Mouse (Mus musculus) midbrain, embryonic 10.5 days (tissue): ENCODE results near the gene Dgcr2. TPM values are rescaled to one million over a fixed set of nuclear protein-coding genes. Genes with fewer than 3 reads are reported as not detected.

Experiments used
- DNase-seq: peaks from one replicate; pipeline ENCODE4 v3.0.0-alpha.2; 2017; ENCODE audit warnings: low spot score
- H3K27ac ChIP-seq: fragments of 300-500 bp; sonication (generic); replicated peaks from 2 replicates; pipeline ENCODE4 v1.5.1; 2016; ENCODE audit warnings: mild to moderate bottlenecking
- H3K27me3 ChIP-seq: fragments of 300-500 bp; sonication (generic); 2 replicates; pipeline ENCODE4 v1.6.1; 2016; ENCODE audit warnings: low read depth, mild to moderate bottlenecking; ENCODE audit not compliant: poor library complexity, severe bottlenecking
- H3K36me3 ChIP-seq: fragments of 300-500 bp; sonication (generic); 2 replicates; pipeline ENCODE4 v1.6.1; 2016; ENCODE audit warnings: mild to moderate bottlenecking, moderate library complexity
- H3K4me1 ChIP-seq: fragments of 300-500 bp; sonication (generic); 2 replicates; pipeline ENCODE4 v1.6.1; 2016
- H3K4me3 ChIP-seq: fragments of 300-500 bp; sonication (generic); 2 replicates; pipeline ENCODE4 v1.5.1; 2016; ENCODE audit warnings: mild to moderate bottlenecking, moderate library complexity
- H3K9me3 ChIP-seq: fragments of 300-500 bp; sonication (generic); replicated peaks from 2 replicates; pipeline ENCODE4 v1.6.1; 2016; ENCODE audit warnings: mild to moderate bottlenecking
- WGBS: fragments of 180-500 bp; shearing (Covaris S2); methylation state at CpG from one replicate; pipeline ENCODE4 v1.1.7; 2016; 5-methylcytosine and 5-hydroxymethylcytosine counted together
- polyA plus RNA-seq: library from polyadenylated mRNA; unstranded; fragments of >200 nt; fragmentation: Nextera tagmentation; extraction: Ambion mirVana; gene quantifications from 2 replicates; pipeline ENCODE4 v1.2.1, GENCODE M21; 2016

Dgcr2 gene
- polyA plus RNA-seq, 1 experiment from 2014 or later: 102 TPM

DNA sequence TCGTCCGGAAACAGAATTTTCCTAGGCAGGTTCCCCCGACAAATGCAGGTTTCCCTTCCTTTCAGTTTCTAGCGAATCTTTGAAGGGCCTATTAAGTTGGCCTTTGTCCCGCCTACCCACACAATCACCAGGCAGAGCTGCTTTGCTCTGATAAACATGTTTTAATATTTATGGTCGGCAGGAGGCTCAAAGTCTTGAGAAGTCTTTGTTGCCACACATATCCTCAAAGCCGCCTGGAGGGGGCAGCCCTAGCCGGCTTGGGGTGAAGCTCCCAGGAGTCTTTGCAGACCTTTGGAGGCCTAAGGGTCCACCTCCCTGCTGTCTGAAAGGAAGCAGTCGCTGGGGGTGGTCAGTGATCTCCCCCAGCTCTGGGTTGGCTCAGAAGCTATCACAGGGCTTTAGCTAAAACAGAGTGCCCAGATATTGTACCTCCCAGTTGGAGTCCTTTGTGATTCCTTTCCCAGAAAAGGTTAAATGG lies 30.3 kb upstream of the Dgcr2 start:
- peaks cover 39% of the 10 kb centered on the region for H3K4me1 ChIP-seq
- peak overlapping the region; percentile 90 for H3K27ac ChIP-seq
- H3K36me3 ChIP-seq: peaks cover 23% of the 10 kb centered on the region
- no peaks in the 10 kb centered on the region for H3K9me3 ChIP-seq
- under 1% methylated on average over 9 of the region's 9 CpGs for WGBS
- peak overlapping the region; percentile 81 for H3K4me3 ChIP-seq
- H3K27me3 ChIP-seq: peaks cover 25% of the 10 kb centered on the region; the same call in 1 of the 2 replicates
- peak; percentile 82 for DNase-seq

DNA sequence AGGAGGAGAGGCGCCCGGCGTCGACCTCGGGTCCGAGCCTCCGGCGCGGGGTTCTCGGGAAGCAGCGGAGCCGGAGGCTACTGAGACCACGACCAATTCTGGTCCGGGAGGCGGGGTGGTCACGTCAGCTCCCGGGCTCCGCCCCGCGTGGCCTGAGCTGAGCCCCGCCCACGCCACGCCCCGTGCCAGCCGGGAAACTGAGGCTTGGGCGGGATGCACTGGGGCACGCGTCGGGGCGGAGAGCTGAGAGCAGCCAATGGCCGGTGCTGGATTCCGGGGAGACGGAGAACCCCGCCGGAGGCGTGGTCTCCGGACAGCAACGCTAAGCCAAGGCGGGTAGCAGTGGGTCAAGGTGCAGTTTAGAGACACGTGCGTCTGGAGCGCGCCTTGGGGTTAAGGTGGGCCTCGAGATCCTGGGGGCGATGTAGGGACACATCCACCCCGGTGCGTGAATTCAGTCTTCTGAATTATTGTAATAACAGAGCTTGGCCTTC lies 29.8 kb upstream of the Dgcr2 start, which contains the start of gene Slc25a1:
Slc25a1 (minus strand) TSS at position 133 of the 494 bp plus-strand sequence.
- Histone ChIP-seq H3K27me3 (peaks cover 22% of the 10 kb centered on the region; the same call in 1 of the 2 replicates), H3K9me3 (no peaks in the 10 kb centered on the region), H3K36me3 (peaks cover 23% of the 10 kb centered on the region), H3K4me1 (peaks cover 43% of the 10 kb centered on the region), H3K4me3 (peak within 1 kb of the TSS; percentile 81), H3K27ac (peak within 1 kb of the TSS; percentile 90)
- peak; percentile 89 for DNase-seq
- under 1% methylated on average over 47 of the region's 47 CpGs for WGBS

DNA sequence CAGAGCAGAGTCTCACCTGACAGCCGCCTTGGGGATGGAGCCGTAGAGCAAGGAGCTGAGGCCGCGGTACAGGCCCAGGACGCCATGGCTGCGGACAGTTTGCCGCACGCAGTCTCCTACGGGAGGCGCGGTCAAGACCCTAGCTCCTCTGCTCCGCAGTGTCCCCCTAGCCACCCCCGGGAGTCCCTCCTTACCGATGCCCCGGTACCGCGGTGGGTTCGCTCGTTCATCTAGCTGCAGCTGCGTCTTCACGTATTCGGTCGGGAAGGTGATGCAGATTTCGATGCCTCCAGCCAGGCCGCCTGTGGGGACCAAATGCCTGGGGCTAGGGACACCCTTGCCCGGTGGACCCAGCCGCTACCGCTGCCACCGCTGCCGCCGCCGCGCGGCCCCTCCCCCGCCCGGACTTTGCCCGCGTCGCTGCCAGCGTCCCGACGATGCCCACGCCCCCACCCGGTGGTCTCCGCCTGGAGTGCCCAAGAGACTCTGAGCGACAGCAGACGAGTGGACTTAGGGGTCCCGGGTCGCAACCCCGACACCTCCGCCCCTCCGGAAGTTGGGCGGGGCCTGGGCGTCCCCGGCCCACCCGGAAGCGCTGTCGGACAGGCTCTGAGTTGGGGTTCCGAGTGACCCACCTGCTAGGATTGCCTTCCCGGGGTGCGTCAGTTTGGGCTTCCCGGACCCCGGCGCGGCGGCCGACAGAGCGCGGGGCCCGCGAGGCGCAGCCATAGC lies 29.2 kb upstream of the Dgcr2 start:
- H3K36me3 ChIP-seq: peaks cover 23% of the 10 kb centered on the region
- DNase-seq: no peak
- no peaks in the 10 kb centered on the region for H3K9me3 ChIP-seq
- under 1% methylated on average over 72 of the region's 72 CpGs for WGBS
- peaks cover 49% of the 10 kb centered on the region for H3K4me1 ChIP-seq
- peak overlapping the region; percentile 90 for H3K27ac ChIP-seq
- peaks cover 22% of the 10 kb centered on the region; the same call in 1 of the 2 replicates for H3K27me3 ChIP-seq
- H3K4me3 ChIP-seq: peak overlapping the region; percentile 81

DNA sequence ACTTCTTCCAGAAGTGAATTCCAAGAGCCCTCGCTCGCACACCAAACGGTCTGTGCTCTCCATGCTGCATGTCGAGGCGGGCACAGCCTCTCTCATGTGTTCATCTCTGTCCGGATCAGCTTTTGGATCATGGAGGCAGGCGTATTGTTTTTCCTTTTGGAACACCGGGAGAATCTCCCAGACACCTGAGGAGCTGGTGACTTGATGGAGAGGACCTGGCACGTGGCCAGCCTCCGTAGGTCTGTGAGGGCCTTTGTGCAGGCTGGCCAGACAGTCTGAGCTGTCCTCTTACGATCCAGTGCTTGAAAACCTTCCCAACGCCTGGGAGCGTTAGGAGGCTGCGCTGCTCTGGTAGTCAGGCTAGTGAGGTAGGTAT lies 23.8 kb upstream of the Dgcr2 start:
- WGBS: 2% methylated on average over 14 of the region's 14 CpGs

DNA sequence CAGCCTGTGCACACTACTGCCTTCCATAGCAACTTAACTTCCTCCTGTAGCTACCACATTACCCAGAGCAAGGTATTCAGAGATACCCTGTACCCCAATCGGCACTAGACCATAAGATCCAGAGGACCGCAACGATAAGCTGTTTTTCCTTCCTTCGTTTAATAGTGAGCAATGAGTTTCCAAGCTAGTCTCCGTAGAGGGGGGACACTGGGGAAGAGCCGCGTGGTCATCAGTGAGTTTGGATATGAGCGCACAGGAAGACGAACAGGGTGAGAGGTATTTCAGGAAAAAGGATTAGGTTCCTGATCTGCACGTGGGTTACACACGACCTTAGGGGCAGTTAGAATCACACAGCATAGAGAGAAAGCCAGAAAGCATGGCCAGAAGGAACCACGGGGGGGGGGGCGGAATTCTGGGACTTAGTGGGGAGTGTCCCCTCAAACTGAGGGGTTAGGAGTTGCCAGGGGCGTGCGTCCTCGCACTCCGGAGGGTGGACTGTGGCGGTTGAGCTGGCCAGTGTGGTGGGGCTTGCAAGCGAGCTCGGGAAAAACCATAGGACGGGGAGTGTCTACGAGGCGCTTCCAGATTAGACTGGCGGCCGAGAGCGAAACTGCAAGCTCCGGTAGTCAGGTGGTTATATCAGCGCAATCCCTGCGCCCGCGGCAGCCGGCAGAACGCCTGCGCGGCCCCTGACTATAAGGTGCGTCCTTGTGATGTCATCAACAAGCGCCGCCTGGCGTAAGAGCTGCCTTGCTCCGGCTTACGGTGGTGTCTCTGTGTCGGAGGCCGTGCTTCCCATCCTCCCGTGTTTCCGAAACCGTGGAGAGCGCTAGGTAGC lies 23.2 kb upstream of the Dgcr2 start:
- peak overlapping the region; percentile 92 for H3K27ac ChIP-seq
- peak; percentile 96 for DNase-seq
- peak overlapping the region; percentile 87 for H3K4me3 ChIP-seq
- no peaks in the 10 kb centered on the region for H3K9me3 ChIP-seq
- 3% methylated on average over 47 of the region's 47 CpGs for WGBS
- peaks cover 23% of the 10 kb centered on the region for H3K36me3 ChIP-seq
- peaks cover 50% of the 10 kb centered on the region for H3K27me3 ChIP-seq
- peaks cover 46% of the 10 kb centered on the region for H3K4me1 ChIP-seq

More for the DNA sequence above, 23.8 kb upstream of the Dgcr2 start:
- no peak for DNase-seq
- Histone ChIP-seq H3K36me3 (peaks cover 23% of the 10 kb centered on the region), H3K27me3 (peaks cover 50% of the 10 kb centered on the region), H3K9me3 (no peaks in the 10 kb centered on the region), H3K27ac (peak overlapping the region; percentile 92), H3K4me3 (peak overlapping the region; percentile 87), H3K4me1 (peaks cover 52% of the 10 kb centered on the region)

DNA sequence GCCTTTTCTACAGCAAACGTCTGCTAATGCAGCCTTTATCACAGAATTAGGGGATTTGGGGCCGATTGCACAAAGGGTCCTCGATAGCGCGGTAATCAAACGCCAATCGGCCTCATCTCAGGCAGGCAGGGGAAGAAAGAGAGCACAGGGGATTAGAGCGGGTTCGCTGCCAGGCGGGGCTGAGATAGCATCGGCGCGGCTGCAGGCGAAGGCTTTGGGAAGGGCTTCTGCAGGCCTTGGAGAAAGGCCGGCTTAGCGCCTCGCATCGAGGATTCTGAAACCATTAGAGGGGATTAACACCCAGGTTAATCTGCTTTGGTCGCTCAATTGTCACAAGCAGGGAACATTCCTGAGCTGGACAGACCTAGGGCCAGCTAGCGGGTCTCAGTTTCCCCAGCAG lies 22.2 kb upstream of the Dgcr2 start:
- H3K4me1 ChIP-seq: peaks cover 42% of the 10 kb centered on the region
- H3K36me3 ChIP-seq: peaks cover 14% of the 10 kb centered on the region
- peak overlapping the region; percentile 87 for H3K4me3 ChIP-seq
- 2% methylated on average over 20 of the region's 20 CpGs for WGBS
- H3K9me3 ChIP-seq: no peaks in the 10 kb centered on the region
- H3K27me3 ChIP-seq: peaks cover 50% of the 10 kb centered on the region
- peak overlapping the region; percentile 92 for H3K27ac ChIP-seq
- peak; percentile 82 for DNase-seq

DNA sequence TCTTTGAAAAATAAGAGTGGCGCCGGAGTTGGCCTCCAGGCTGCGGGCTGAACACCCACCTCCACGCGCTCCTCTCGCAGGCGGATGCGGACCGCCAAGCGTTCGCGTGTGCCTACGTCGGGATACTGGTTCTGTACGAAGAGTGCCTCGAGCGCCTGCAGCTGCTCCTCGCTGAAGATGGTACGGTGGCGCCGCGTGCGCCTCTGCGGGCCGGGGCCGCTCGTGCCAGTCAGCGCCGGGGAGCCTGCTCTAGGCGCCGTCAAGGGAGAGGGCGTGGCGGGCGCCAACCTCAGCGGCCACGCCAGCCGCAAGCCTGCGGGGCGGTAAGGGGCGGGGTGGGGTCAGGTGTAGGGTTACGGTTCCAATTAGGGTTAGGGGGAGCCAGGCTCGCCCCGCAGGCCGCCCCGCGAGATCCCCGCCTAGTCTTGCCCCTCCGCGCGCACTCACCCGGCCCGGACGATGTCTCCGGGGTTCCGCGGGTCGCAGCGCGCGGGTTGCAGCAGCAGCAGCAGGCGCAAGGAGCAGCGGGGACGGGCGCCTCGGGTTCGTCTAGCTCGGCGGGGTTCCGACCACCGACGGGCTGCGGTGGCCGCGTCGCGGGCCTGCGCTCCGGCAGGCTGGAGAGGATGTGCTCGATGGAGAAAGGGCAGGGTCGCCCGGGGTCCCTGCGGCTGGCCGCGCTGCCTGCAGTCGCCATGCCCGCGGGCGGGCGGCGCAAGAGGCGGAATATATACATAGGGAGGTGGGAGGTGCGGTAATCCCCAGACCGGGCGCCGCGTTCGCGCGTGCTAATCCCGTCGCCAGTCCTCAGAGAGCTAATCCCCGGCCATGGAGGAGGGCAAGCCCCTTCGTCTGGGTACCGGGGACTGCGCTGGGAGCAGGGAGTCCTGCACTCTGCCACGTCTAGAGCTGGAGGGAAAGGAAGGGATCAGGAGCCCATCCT lies 16.2 kb upstream of the Dgcr2 start, which contains the start of gene Gsc2:
Gsc2 (minus strand) TSS at position 753 of the 943 bp plus-strand sequence.
- Histone ChIP-seq H3K27me3 (peaks cover 81% of the 10 kb centered on the region), H3K4me1 (peaks cover 27% of the 10 kb centered on the region), H3K4me3 (peak within 1 kb of the TSS; percentile 56), H3K9me3 (no peaks in the 10 kb centered on the region), H3K36me3 (no peaks in the 10 kb centered on the region), H3K27ac (peak within 1 kb of the TSS; percentile 64; the same call in 1 of the 2 replicates)
- WGBS: under 1% methylated on average over 105 of the region's 106 CpGs
- peak; percentile 60 for DNase-seq

DNA sequence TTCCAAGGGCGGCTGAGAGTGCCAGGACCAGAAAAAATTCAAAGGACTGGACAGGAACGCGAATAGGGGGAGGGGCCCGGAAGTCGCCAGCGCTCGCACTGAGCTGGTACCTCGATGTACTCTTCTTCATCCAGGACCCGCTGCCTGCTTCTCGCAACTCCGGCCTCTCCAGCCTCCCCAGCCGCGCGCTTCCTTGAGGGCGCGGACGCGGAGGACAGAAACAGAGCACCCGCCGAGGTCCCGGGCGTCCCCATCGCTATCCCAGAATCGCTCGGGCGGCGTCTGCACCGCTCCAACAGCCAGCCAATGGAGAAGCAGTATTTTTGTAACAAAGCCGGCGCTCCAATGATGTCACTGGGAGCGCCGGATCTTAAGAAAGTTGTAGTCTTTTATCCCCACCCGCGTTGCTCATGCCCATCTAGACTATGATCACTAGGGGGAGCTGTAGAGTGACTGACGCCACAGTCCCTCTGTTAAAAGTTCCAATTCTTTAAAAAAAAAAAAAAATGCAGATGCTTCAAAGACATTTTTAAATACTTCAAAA lies 12.8 kb upstream of the Dgcr2 start, which contains the start of gene Ess2:
Ess2 (minus strand) TSS at position 297 of the 544 bp plus-strand sequence.
- DNase-seq: peak; percentile 90
- H3K9me3 ChIP-seq: no peaks in the 10 kb centered on the region
- WGBS: under 1% methylated on average over 35 of the region's 35 CpGs
- H3K4me1 ChIP-seq: peaks cover 26% of the 10 kb centered on the region
- H3K4me3 ChIP-seq: peak within 1 kb of the TSS; percentile 90
- peak within 1 kb of the TSS; percentile 94 for H3K27ac ChIP-seq
- peaks cover 46% of the 10 kb centered on the region for H3K27me3 ChIP-seq
- peaks cover 34% of the 10 kb centered on the region for H3K36me3 ChIP-seq

DNA sequence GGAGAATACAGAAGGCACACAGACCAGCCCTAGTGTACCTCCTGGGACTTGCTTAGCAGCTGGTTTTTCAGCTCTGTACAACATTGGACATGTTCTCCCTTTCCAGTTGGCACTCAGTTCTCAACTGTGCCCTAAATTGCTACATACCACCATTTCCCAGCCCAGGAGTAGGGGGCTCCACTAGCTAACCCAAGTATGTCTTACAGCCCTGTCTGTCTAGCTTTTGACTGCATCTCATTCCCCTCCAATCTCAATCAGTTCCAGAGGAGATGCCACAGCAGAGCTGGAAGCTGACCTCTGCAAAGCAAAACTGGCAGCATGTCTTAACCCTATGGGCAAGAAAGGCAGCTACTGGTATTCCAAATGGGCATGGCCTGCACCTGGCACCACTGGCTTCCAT lies 2.3 kb downstream of the Dgcr2 start:
- Histone ChIP-seq H3K27ac (no peak overlapping the region), H3K36me3 (peaks cover 32% of the 10 kb centered on the region), H3K9me3 (no peaks in the 10 kb centered on the region), H3K4me1 (peaks cover 9% of the 10 kb centered on the region), H3K4me3 (no peak overlapping the region), H3K27me3 (no peaks in the 10 kb centered on the region)
- no peak for DNase-seq

DNA sequence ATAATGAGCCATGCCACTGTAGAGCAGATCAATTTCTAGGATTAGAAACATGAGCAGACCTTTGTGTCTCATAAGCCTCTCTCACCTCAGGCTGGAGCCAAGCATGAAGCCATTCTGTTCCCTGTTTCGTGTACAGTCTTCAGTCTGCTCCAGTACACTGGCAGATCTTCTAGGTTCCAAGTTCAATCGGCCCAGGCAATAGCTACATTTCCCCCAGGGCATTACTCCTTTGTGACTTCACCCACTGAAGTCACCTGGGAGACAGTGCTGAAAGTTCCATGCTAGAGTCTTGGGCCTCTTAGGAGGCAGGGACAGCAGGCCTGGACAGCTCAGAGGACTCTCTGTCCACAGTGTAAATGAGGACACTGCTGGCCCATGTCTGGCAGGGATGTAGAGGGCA lies 4.4 kb downstream of the Dgcr2 start, which contains the start of gene Tssk1:
Tssk1 (plus strand) TSS at position 301 of the 400 bp plus-strand sequence.
- peaks cover 24% of the 10 kb centered on the region for H3K4me1 ChIP-seq
- H3K9me3 ChIP-seq: no peaks in the 10 kb centered on the region
- no peak for DNase-seq
- peaks cover 15% of the 10 kb centered on the region for H3K36me3 ChIP-seq
- H3K27ac ChIP-seq: no peak within 1 kb of the TSS
- WGBS: 88% methylated on average over 2 of the region's 2 CpGs
- no peak within 1 kb of the TSS for H3K4me3 ChIP-seq
- H3K27me3 ChIP-seq: no peaks in the 10 kb centered on the region

DNA sequence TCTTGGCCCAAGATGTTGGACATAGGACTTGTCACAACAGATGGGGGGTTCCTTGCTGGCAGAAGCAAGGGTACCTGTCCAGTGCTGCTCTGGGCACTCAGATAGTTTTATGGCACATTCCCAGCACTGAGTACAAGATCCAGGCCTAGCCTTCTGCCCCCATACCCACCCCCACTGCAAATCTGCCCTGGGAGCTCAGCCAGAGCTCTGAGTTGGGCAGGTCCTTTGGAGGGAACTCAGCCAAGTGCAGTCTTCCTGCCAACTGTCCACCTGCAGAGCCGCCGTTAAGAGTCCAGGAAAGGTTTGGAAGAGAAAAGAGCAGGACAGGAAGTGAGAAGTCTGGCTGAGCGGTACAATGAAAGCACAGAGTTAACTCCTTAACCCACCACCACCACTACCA lies 5.8 kb downstream of the Dgcr2 start:
- Histone ChIP-seq H3K4me1 (peaks cover 24% of the 10 kb centered on the region), H3K9me3 (no peaks in the 10 kb centered on the region), H3K27me3 (no peaks in the 10 kb centered on the region), H3K36me3 (peaks cover 5% of the 10 kb centered on the region), H3K4me3 (no peak overlapping the region), H3K27ac (no peak overlapping the region)
- 82% methylated on average over 3 of the region's 3 CpGs for WGBS
- DNase-seq: no peak
